Mouse (Mus musculus): Measurements from ENCODE around the gene Thada. TPM values are rescaled to one million over a fixed set of nuclear protein-coding genes. Genes with fewer than 3 reads are reported as not detected.

Thada gene
- total RNA-seq, 2 experiments from 2014 or later, result 12.7 to 14.5 TPM

- intact Hi-C loops (cut with DNase I), result no loop called here
- no peak for DNase-seq (ENCODE audit: low spot score in 2 of 2)
These were observed 111.0 kb downstream of the Thada start for GRCm38 (mm10) chr17:84355006-84355405.

- intact Hi-C loops (cut with DNase I), result no loop called here
- no peak for DNase-seq (ENCODE audit: low spot score in 2 of 2)
These were observed 112.1 kb downstream of the Thada start for GRCm38 (mm10) chr17:84353902-84354311.

- DNase-seq (ENCODE audit: low spot score in 2 of 2), result no peak
- intact Hi-C loops (cut with DNase I), result no loop called here
These were observed 112.6 kb downstream of the Thada start for GRCm38 (mm10) chr17:84353224-84353901.

- intact Hi-C loops (cut with DNase I), result no loop called here
- DNase-seq (ENCODE audit: low spot score in 2 of 2), result no peak
These were observed 113.2 kb downstream of the Thada start for GRCm38 (mm10) chr17:84352790-84353154.

GRCm38 (mm10) chr17:84351912-84352789 lies 113.9 kb downstream of the Thada start:
- intact Hi-C loops (cut with DNase I), result no loop called here
- no peak for DNase-seq (ENCODE audit: low spot score in 2 of 2)

GRCm38 (mm10) chr17:84351276-84351675 lies 114.7 kb downstream of the Thada start:
- no peak for DNase-seq (ENCODE audit: low spot score in 2 of 2)
- intact Hi-C loops (cut with DNase I), result no loop called here

GRCm38 (mm10) chr17:84348865-84349264 lies 117.1 kb downstream of the Thada start:
- DNase-seq (ENCODE audit: low spot score in 2 of 2), result no peak
- intact Hi-C loops (cut with DNase I), result no loop called here

- intact Hi-C loops (cut with DNase I), result no loop called here
- DNase-seq (ENCODE audit: low spot score in 2 of 2), result no peak
These were observed 123.6 kb downstream of the Thada start for GRCm38 (mm10) chr17:84342299-84342817.

- no peak for DNase-seq (ENCODE audit: low spot score in 2 of 2)
- intact Hi-C loops (cut with DNase I), result no loop called here
These were observed 124.3 kb downstream of the Thada start for GRCm38 (mm10) chr17:84341686-84342085.

- intact Hi-C loops (cut with DNase I), result no loop called here
- DNase-seq (ENCODE audit: low spot score in 2 of 2), result no peak
These were observed 125.4 kb downstream of the Thada start for GRCm38 (mm10) chr17:84340574-84340973.

- DNase-seq (ENCODE audit: low spot score in 2 of 2), result no peak
- intact Hi-C loops (cut with DNase I), result no loop called here
These were observed 130.0 kb downstream of the Thada start for GRCm38 (mm10) chr17:84335996-84336395.

- intact Hi-C loops (cut with DNase I), result no loop called here
- DNase-seq (ENCODE audit: low spot score in 2 of 2), result no peak
These were observed 130.9 kb downstream of the Thada start for GRCm38 (mm10) chr17:84335076-84335475.

GRCm38 (mm10) chr17:84334241-84335014 lies 131.6 kb downstream of the Thada start:
- intact Hi-C loops (cut with DNase I), result no loop called here
- no peak for DNase-seq (ENCODE audit: low spot score in 2 of 2)

- peak in 1 of 2 experiments; percentile 52 for DNase-seq (ENCODE audit: low spot score in 2 of 2)
- intact Hi-C loops (cut with DNase I), result no loop called here
These were observed 133.1 kb downstream of the Thada start for GRCm38 (mm10) chr17:84332940-84333339.

- intact Hi-C loops (cut with DNase I), result no loop called here
These were observed 135.0 kb downstream of the Thada start for GRCm38 (mm10) chr17:84330986-84331385.

GRCm38 (mm10) chr17:84330506-84330905 lies 135.5 kb downstream of the Thada start:
- intact Hi-C loops (cut with DNase I), result no loop called here

More at GRCm38 (mm10) chr17:84330986-84331385, 135.0 kb downstream of the Thada start:
- DNase-seq (ENCODE audit: low spot score in 2 of 2), result no peak

GRCm38 (mm10) chr17:84329906-84330470 lies 136.0 kb downstream of the Thada start:
- intact Hi-C loops (cut with DNase I), result no loop called here
- no peak for DNase-seq (ENCODE audit: low spot score in 2 of 2)

More at GRCm38 (mm10) chr17:84330506-84330905, 135.5 kb downstream of the Thada start:
- no peak for DNase-seq (ENCODE audit: low spot score in 2 of 2)

GRCm38 (mm10) chr17:84328526-84328925 lies 137.5 kb downstream of the Thada start:
- no peak for DNase-seq (ENCODE audit: low spot score in 2 of 2)
- intact Hi-C loops (cut with DNase I), result no loop called here

GRCm38 (mm10) chr17:84327051-84327925 lies 138.7 kb downstream of the Thada start:
- intact Hi-C loops (cut with DNase I), result no loop called here
- no peak for DNase-seq (ENCODE audit: low spot score in 2 of 2)
